Mouse (Mus musculus) intestine, embryonic 15.5 days (tissue): ENCODE results near the gene Gm5108. TPM values are rescaled to one million over a fixed set of nuclear protein-coding genes. Genes with fewer than 3 reads are reported as not detected.

Experiments
- ATAC-seq: fragments of 200-750 bp; cut with Nextera tagmentation; 2 replicates; pipeline ENCODE4 v1.8.0; 2017; ENCODE audit warnings: moderate TSS enrichment, moderate library complexity
- H3K27ac ChIP-seq: fragments of 300-500 bp; sonication (generic); 2 replicates; pipeline ENCODE4 v1.5.1; 2015; ENCODE audit warnings: mild to moderate bottlenecking, inconsistent platforms
- H3K27me3 ChIP-seq: fragments of 300-500 bp; sonication (generic); replicated peaks from 2 replicates; pipeline ENCODE4 v1.6.1; 2015; ENCODE audit warnings: inconsistent platforms
- H3K36me3 ChIP-seq: fragments of 300-500 bp; sonication (generic); 2 replicates; pipeline ENCODE4 v1.6.1; 2015; ENCODE audit warnings: inconsistent platforms
- H3K4me1 ChIP-seq: fragments of 300-500 bp; sonication (generic); replicated peaks from 2 replicates; pipeline ENCODE4 v1.6.1; 2015; ENCODE audit warnings: inconsistent platforms
- H3K4me2 ChIP-seq: fragments of 300-500 bp; sonication (generic); replicated peaks from 2 replicates; pipeline ENCODE4 v1.6.1; 2015; ENCODE audit warnings: mild to moderate bottlenecking, inconsistent platforms
- H3K4me3 ChIP-seq: fragments of 300-500 bp; sonication (generic); replicated peaks from 2 replicates; pipeline ENCODE4 v1.5.1; 2015; ENCODE audit warnings: inconsistent platforms
- H3K9ac ChIP-seq: fragments of 300-500 bp; sonication (generic); 2 replicates; pipeline ENCODE4 v1.6.1; 2015; ENCODE audit warnings: inconsistent platforms
- H3K9me3 ChIP-seq: fragments of 300-500 bp; sonication (generic); 2 replicates; pipeline ENCODE4 v1.6.1; 2016; ENCODE audit warnings: inconsistent platforms
- WGBS: fragments of 180-500 bp; shearing (Covaris S2); methylation state at CpG from one replicate; pipeline ENCODE4 v1.1.7; 2015; 5-methylcytosine and 5-hydroxymethylcytosine counted together
- polyA plus RNA-seq: library from polyadenylated mRNA; unstranded; fragments of >200 nt; fragmentation: Nextera tagmentation; extraction: Ambion mirVana; gene quantifications from 2 replicates; pipeline ENCODE4 v1.2.1, GENCODE M21; 2015

Gene Gm5108
- polyA plus RNA-seq, 1 experiment from 2014 or later: not detected

DNA sequence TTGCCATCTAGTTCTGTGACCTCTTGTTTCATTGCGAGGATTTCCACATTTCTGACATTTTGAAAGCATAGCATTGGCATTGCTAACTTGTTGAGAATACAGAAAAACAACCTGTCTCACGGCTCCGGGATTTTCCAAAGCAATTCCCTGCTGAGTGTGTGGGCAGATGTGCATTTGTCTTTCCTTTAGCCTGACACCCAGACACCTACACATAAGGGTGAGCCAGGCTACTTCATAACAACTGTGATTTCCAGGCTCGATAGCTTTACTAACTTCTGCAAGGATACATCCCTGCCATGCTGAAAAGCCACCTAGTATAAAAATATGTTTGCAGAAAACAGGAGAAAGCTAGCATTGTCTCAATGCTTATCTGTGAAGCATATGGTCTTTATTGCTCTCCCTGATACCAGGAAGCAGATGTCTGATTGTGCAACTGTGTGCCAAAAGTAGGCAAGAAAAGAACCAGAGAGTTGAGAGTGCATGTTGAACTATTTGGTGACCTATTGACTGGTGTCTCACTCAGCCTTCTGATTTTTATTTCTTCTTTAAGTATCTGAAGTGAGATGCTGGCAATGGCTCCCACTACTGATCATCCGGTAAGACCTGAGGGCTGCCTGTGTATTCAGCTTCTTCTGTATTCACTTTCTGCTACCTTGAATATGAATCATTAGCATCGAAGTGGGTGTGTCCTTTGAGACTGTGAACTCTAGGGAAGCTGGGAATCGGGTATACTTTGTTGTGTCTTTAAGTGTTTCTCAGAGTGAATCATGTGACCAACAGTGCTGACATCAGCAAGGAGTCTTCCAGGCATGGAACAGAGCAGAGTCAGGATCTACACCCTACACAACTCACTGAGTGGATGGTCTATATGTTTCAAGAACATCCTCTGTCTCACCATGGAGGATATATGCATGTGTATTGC lies 20.5 kb downstream of the Gm5108 start:
- Histone ChIP-seq H3K36me3 (no peaks in the 10 kb centered on the region), H3K4me1 (no peaks in the 10 kb centered on the region), H3K9me3 (no peaks in the 10 kb centered on the region), H3K4me2 (no peak overlapping the region), H3K27me3 (no peaks in the 10 kb centered on the region), H3K27ac (no peak overlapping the region), H3K4me3 (no peak overlapping the region), H3K9ac (no peak overlapping the region)
- ATAC-seq: peak; percentile 91
- WGBS: 72% methylated on average over 7 of the region's 7 CpGs

DNA sequence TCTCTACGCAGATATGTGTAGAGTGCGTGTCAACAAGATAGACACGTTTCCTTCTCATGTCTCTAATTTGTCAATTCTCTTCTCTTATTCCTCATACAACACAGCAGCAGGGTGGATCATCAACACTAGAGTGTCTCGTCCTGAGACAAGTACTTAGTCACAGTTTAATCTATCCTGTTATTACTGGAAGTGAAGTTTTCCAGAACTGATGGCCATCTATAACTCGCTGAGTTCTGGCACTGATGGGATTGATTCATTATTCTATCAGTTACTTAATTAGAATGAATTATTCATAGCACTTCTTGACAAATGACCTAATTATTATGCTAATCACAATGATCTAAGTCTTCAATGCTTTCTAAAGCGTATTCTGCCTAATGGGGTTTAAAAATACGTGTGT lies 28.1 kb downstream of the Gm5108 start:
- no peaks in the 10 kb centered on the region for H3K9me3 ChIP-seq
- H3K36me3 ChIP-seq: no peaks in the 10 kb centered on the region
- no peak for ATAC-seq
- 79% methylated on average over 7 of the region's 7 CpGs for WGBS
- H3K9ac ChIP-seq: no peak overlapping the region
- H3K27me3 ChIP-seq: no peaks in the 10 kb centered on the region
- no peak overlapping the region for H3K4me2 ChIP-seq
- H3K27ac ChIP-seq: no peak overlapping the region
- H3K4me3 ChIP-seq: no peak overlapping the region
- no peaks in the 10 kb centered on the region for H3K4me1 ChIP-seq

DNA sequence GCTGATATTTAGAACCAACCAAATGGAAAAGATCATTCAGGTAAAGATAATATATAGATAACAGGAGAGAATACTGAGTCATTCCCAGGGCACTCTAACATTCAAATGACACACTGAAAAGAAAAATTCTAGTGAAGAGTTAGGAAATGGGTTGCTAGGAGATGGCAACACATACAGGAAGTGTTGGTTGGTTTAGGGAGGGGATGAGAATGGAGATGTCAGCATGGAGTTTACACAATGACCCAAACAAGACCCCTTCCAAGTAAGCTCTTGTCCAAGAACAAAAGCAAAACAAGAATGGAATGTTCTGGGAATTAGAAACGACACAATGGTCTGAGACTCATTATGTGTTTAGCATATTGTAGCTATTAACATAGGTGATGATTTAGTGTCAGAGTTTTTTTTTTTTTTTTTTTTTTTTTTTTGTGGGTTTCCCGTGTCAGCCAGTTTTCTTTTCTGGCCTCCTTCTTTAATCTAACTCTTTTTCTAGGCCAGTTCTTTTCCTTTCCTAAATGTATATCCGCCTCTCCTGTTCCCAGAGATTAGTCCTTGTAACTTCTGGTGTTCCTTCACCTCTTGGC lies 40.6 kb downstream of the Gm5108 start:
- no peak for ATAC-seq

DNA sequence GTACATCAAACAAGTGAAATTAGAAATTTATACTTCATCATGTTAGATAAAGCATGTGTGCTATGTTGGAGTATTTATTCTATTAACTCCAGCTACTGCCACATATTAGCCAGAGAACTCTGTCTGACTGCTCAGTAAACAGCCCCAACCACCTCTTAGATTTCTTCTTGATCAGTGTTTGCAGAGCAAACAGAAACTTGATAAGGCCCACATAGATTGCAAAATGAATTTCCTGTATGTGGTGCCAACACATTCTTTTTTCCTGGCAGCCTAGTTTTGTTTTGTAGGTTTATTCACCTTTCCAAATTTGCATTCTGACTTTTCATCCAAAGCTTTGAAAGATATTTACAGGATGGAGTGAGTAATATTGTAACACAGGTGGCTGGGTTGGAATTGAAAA lies 49.0 kb downstream of the Gm5108 start:
- H3K27me3 ChIP-seq: no peaks in the 10 kb centered on the region
- H3K9ac ChIP-seq: no peak overlapping the region
- H3K4me2 ChIP-seq: no peak overlapping the region
- no peaks in the 10 kb centered on the region for H3K4me1 ChIP-seq
- H3K36me3 ChIP-seq: no peaks in the 10 kb centered on the region
- no peaks in the 10 kb centered on the region for H3K9me3 ChIP-seq
- ATAC-seq: peak; percentile 87
- H3K27ac ChIP-seq: no peak overlapping the region
- no peak overlapping the region for H3K4me3 ChIP-seq

More for the DNA sequence above, 40.6 kb downstream of the Gm5108 start:
- no peaks in the 10 kb centered on the region for H3K9me3 ChIP-seq
- no peaks in the 10 kb centered on the region for H3K4me1 ChIP-seq
- H3K4me3 ChIP-seq: no peak overlapping the region
- no peak overlapping the region for H3K9ac ChIP-seq
- 62% methylated on average over 3 of the region's 3 CpGs for WGBS
- H3K4me2 ChIP-seq: no peak overlapping the region
- no peaks in the 10 kb centered on the region for H3K27me3 ChIP-seq
- no peak overlapping the region for H3K27ac ChIP-seq
- no peaks in the 10 kb centered on the region for H3K36me3 ChIP-seq

GRCm38 (mm10) chr5:68002611-68003010 lies 61.1 kb downstream of the Gm5108 start:
- no peak overlapping the region for H3K27ac ChIP-seq
- H3K9ac ChIP-seq: no peak overlapping the region
- H3K4me3 ChIP-seq: no peak overlapping the region
- H3K9me3 ChIP-seq: no peaks in the 10 kb centered on the region
- no peaks in the 10 kb centered on the region for H3K27me3 ChIP-seq
- 89% methylated on average over 6 of the region's 6 CpGs for whole genome bisulfite sequencing
- H3K4me1 ChIP-seq: no peaks in the 10 kb centered on the region
- no peak for ATAC-seq
- no peak overlapping the region for H3K4me2 ChIP-seq
- no peaks in the 10 kb centered on the region for H3K36me3 ChIP-seq

- H3K9ac ChIP-seq: no peak overlapping the region
- H3K4me3 ChIP-seq: no peak overlapping the region
- 71% methylated on average over 2 of the region's 2 CpGs for WGBS
Observed at GRCm38 (mm10) chr5:68003904-68004303, 62.4 kb downstream of the Gm5108 start.

DNA sequence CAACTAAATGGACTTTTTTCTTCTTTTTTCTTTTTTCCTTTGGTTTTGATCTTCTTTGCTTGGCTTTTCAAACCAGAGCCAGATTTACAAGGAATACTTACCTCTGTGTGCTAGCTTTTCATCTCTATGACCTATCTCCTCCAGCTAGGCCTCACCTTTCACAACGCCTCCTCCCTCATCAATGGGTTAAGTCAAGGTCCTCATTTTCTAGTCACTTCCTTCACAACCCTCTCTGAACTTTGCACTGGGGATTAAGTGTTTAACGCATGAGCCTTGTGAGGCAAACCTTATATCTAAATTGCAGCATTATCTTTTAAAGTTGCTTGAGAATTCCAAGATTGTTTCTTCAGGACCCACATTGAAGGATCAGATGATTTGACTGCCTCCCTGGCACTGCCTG lies 63.0 kb downstream of the Gm5108 start:
- Histone ChIP-seq H3K27ac (no peak overlapping the region), H3K36me3 (no peaks in the 10 kb centered on the region)
- peak; percentile 92 for ATAC-seq

More at GRCm38 (mm10) chr5:68003904-68004303, 62.4 kb downstream of the Gm5108 start:
- Histone ChIP-seq H3K4me1 (no peaks in the 10 kb centered on the region), H3K27ac (no peak overlapping the region), H3K4me2 (no peak overlapping the region), H3K36me3 (no peaks in the 10 kb centered on the region), H3K9me3 (no peaks in the 10 kb centered on the region), H3K27me3 (no peaks in the 10 kb centered on the region)
- no peak for ATAC-seq

DNA sequence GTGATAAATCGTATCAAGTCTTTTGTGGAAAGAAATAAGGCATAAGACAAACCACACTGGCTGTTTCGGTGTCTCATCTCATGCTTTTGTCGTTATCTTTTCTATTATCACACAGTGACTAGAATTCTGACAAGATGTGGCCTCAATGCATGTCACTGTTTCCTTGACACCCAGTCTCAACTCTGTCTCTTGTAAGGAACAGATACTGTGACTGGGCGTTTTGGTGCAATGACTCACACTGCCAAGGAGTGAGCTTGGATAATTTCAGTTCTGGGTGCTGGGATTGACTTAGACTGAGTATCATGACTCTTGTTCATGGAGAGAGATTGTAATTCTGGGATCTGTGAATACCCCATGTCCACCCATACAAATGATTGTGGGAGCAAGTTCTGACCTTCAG lies 65.6 kb downstream of the Gm5108 start:
- Histone ChIP-seq H3K4me2 (no peak overlapping the region), H3K9ac (no peak overlapping the region), H3K27me3 (no peaks in the 10 kb centered on the region), H3K9me3 (no peaks in the 10 kb centered on the region), H3K4me3 (no peak overlapping the region), H3K4me1 (no peaks in the 10 kb centered on the region), H3K36me3 (no peaks in the 10 kb centered on the region), H3K27ac (no peak overlapping the region)
- ATAC-seq: no peak
- WGBS: 81% methylated on average over 4 of the region's 4 CpGs

More for the DNA sequence above, 63.0 kb downstream of the Gm5108 start:
- Histone ChIP-seq H3K4me3 (no peak overlapping the region), H3K27me3 (no peaks in the 10 kb centered on the region), H3K9ac (no peak overlapping the region), H3K4me1 (no peaks in the 10 kb centered on the region), H3K9me3 (no peaks in the 10 kb centered on the region), H3K4me2 (no peak overlapping the region)
- 66% methylated on average over 2 of the region's 2 CpGs for WGBS

DNA sequence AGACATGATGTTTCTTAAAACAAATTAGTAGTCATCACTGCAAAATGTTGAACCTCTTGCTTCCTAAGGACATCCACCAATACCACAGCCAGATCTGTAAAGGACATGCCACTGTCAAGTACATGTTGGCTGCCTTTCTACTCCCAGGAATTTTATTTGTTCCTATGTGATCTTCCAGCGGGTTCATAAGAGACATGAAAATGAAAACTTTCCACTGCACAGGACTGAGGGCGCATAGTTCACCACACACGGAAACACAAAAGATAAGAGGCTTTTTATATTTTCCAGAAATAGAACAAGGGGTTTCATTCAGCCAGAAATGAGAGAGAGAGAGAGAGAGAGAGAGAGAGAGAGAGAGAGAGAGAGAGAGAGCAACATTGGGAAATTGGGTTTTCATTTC lies 70.1 kb downstream of the Gm5108 start:
- Histone ChIP-seq H3K4me1 (no peaks in the 10 kb centered on the region), H3K27ac (no peak overlapping the region), H3K9me3 (no peaks in the 10 kb centered on the region), H3K4me2 (no peak overlapping the region), H3K27me3 (no peaks in the 10 kb centered on the region), H3K36me3 (no peaks in the 10 kb centered on the region), H3K9ac (no peak overlapping the region), H3K4me3 (no peak overlapping the region)
- 64% methylated on average over 3 of the region's 3 CpGs for whole genome bisulfite sequencing
- no peak for ATAC-seq

DNA sequence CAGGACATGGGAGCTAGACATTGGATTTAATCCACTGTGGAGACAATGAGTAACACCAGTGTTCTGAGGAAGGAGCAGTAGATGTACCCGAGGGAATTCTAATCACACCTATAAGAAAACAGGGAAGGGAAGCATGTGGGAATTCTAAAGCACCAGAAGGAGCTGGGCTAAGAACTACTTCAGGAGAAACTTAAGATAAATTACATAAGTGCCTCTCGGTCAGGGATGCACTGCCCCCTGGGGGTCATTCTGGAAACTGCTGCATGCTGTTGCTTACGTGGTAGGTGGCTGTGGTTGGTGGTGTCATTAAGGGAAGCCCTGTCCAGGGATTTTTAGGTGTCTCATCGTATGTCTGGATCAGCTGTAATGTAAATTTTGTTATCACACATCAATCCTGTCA lies 71.1 kb downstream of the Gm5108 start:
- Histone ChIP-seq H3K9ac (no peak overlapping the region), H3K27ac (no peak overlapping the region), H3K4me2 (no peak overlapping the region), H3K36me3 (no peaks in the 10 kb centered on the region), H3K27me3 (no peaks in the 10 kb centered on the region), H3K9me3 (no peaks in the 10 kb centered on the region), H3K4me1 (no peaks in the 10 kb centered on the region), H3K4me3 (no peak overlapping the region)
- 11% methylated on average over 4 of the region's 4 CpGs for WGBS
- peak; percentile 49 for ATAC-seq

DNA sequence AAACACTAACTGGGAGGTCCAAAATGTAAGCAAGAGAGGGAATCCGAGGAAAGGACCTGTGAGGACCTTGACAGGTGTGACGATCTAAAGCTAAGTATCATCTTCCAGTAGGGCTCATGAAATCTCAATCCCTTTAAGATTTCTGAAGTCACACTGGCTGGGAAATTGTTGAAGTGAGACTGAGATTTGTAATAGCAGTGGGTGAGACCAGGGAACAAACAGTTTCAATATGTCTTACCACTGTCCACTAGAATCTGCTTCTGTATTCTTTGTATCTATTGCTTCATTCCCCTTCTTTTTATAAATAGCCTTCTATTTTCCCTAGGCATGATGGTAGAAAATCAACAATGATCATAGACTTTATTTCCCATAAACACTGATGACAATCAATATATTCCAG lies 79.4 kb downstream of the Gm5108 start:
- H3K4me2 ChIP-seq: no peak overlapping the region
- H3K27ac ChIP-seq: no peak overlapping the region
- ATAC-seq: no peak
- H3K9ac ChIP-seq: no peak overlapping the region
- 63% methylated on average over 2 of the region's 2 CpGs for WGBS
- no peaks in the 10 kb centered on the region for H3K27me3 ChIP-seq
- no peak overlapping the region for H3K4me3 ChIP-seq
- H3K9me3 ChIP-seq: no peaks in the 10 kb centered on the region
- no peaks in the 10 kb centered on the region for H3K36me3 ChIP-seq
- no peaks in the 10 kb centered on the region for H3K4me1 ChIP-seq
